Mouse (Mus musculus) MEL (cell line): ENCODE results near the gene Gm14862. TPM values are rescaled to one million over a fixed set of nuclear protein-coding genes. Genes with fewer than 3 reads are reported as not detected.
A peak's percentile ranks its signal among the peaks of the same experiment; 100 is the strongest.

Source experiments
- DNase-seq: peaks from one replicate; pipeline ENCODE4 v3.0.0; 2011; ENCODE audit warnings: low read depth, low spot score
- H3K27ac ChIP-seq: 2 replicates; pipeline ENCODE4 v1.5.1; 2012; ENCODE audit warnings: low read depth, mild to moderate bottlenecking, control low read depth, low read length, moderate library complexity; ENCODE audit not compliant: control insufficient read depth
- H3K27me3 ChIP-seq, 2 experiments: fragments of 150-350 bp in 1 of 2; sonication (generic) in 1 of 2; 2 replicates each; pipeline ENCODE4 v1.6.1; 2012; ENCODE audit warnings: low read length in 2 of 2, mild to moderate bottlenecking in 2 of 2, improper control_type of control experiment in 1 of 2, moderate library complexity in 1 of 2; ENCODE audit not compliant: insufficient read depth in 2 of 2, control insufficient read depth in 1 of 2
- H3K36me3 ChIP-seq, 2 experiments: 2 replicates each; pipeline ENCODE4 v1.6.1; 2012 to 2014; ENCODE audit warnings: low read length in 2 of 2, improper control_type of control experiment in 1 of 2, inconsistent platforms in 1 of 2, mild to moderate bottlenecking in 1 of 2; ENCODE audit not compliant: insufficient read depth in 2 of 2, control insufficient read depth in 1 of 2
- H3K4me1 ChIP-seq, 2 experiments: fragments of 150-350 bp in 1 of 2; sonication (generic) in 1 of 2; 2 replicates each; pipeline ENCODE4 v1.6.1; 2012; ENCODE audit warnings: low read length in 2 of 2, improper control_type of control experiment in 1 of 2, mild to moderate bottlenecking in 1 of 2; ENCODE audit not compliant: insufficient read depth in 2 of 2, control insufficient read depth in 1 of 2
- H3K4me3 ChIP-seq, 2 experiments: fragments of 150-350 bp in 1 of 2; sonication (generic) in 1 of 2; 2 replicates each; pipeline ENCODE4 v1.5.1; 2012; ENCODE audit warnings: low read depth in 2 of 2, low read length in 2 of 2, mild to moderate bottlenecking in 2 of 2, moderate library complexity in 2 of 2, control low read depth in 1 of 2, improper control_type of control experiment in 1 of 2; ENCODE audit not compliant: control insufficient read depth in 1 of 2, insufficient read depth in 1 of 2
- H3K79me2 ChIP-seq: 2 replicates; pipeline ENCODE4 v1.6.1; 2012; ENCODE audit warnings: mild to moderate bottlenecking, low read length, moderate library complexity; ENCODE audit not compliant: control insufficient read depth, poor library complexity, insufficient read depth
- H3K9ac ChIP-seq: 2 replicates; pipeline ENCODE4 v1.6.1; 2012; ENCODE audit warnings: low read depth, mild to moderate bottlenecking, control low read depth, low read length, moderate library complexity; ENCODE audit not compliant: control insufficient read depth, poor library complexity, severe bottlenecking
- H3K9me3 ChIP-seq: fragments of 150-350 bp; sonication (generic); replicated peaks from 2 replicates; pipeline ENCODE4 v1.6.1; 2012; ENCODE audit warnings: mild to moderate bottlenecking, low read length, improper control_type of control experiment, moderate library complexity; ENCODE audit not compliant: insufficient read depth
- EP300 ChIP-seq, 2 experiments: IDR thresholded peaks; 2 replicates each; pipeline ENCODE4 v1.6.1; 2011; ENCODE audit warnings: improper control_type of control experiment in 2 of 2, low read length in 2 of 2, low read depth in 1 of 2, mild to moderate bottlenecking in 1 of 2
- ETS1 ChIP-seq: IDR thresholded peaks from 2 replicates; pipeline ENCODE4 v1.6.1; 2012; ENCODE audit warnings: low read depth, mild to moderate bottlenecking, inconsistent platforms, low read length, improper control_type of control experiment, moderate library complexity
- GATA1 ChIP-seq: IDR thresholded peaks from 2 replicates; pipeline ENCODE4 v1.6.1; 2011; ENCODE audit warnings: low read depth, low read length, improper control_type of control experiment
- JUND ChIP-seq: IDR thresholded peaks from 2 replicates; pipeline ENCODE4 v1.6.1; 2011; ENCODE audit warnings: low read depth, mild to moderate bottlenecking, improper control_type of control experiment, low read length
- MAX ChIP-seq: IDR thresholded peaks from 2 replicates; pipeline ENCODE4 v1.6.1; 2011; ENCODE audit warnings: low read length, improper control_type of control experiment
- MAZ ChIP-seq: IDR thresholded peaks from 2 replicates; pipeline ENCODE4 v1.6.1; 2012; ENCODE audit warnings: low read depth, mild to moderate bottlenecking, inconsistent platforms, low read length, improper control_type of control experiment
- MXI1 ChIP-seq: IDR thresholded peaks from 2 replicates; pipeline ENCODE4 v1.6.1; 2011; ENCODE audit warnings: mild to moderate bottlenecking, low read depth, low read length, improper control_type of control experiment
- MYB ChIP-seq: IDR thresholded peaks from 2 replicates; pipeline ENCODE4 v1.6.1; 2011; ENCODE audit warnings: mild to moderate bottlenecking, low read depth, low read length, improper control_type of control experiment
- MYC ChIP-seq: IDR thresholded peaks from 2 replicates; pipeline ENCODE4 v1.6.1; 2011; ENCODE audit warnings: low read depth, mild to moderate bottlenecking, low read length, improper control_type of control experiment, moderate library complexity
- POLR2AphosphoS2 ChIP-seq: IDR thresholded peaks from 2 replicates; pipeline ENCODE4 v1.6.1; 2011; ENCODE audit warnings: low read length, improper control_type of control experiment
- RAD21 ChIP-seq: IDR thresholded peaks from 2 replicates; pipeline ENCODE4 v1.6.1; 2011; ENCODE audit warnings: mild to moderate bottlenecking, low read depth, low read length, improper control_type of control experiment
- RCOR1 ChIP-seq: IDR thresholded peaks from 2 replicates; pipeline ENCODE4 v1.6.1; 2012; ENCODE audit warnings: low read depth, mild to moderate bottlenecking, inconsistent platforms, low read length, improper control_type of control experiment
- TAL1 ChIP-seq: IDR thresholded peaks from 2 replicates; pipeline ENCODE4 v1.6.1; 2012; ENCODE audit warnings: mild to moderate bottlenecking, inconsistent platforms, low read length, moderate library complexity, mixed read lengths
- TCF12 ChIP-seq: IDR thresholded peaks from 2 replicates; pipeline ENCODE4 v1.6.1; 2014; ENCODE audit warnings: low read depth, mild to moderate bottlenecking, inconsistent platforms, low read length, improper control_type of control experiment, moderate library complexity
- UBTF ChIP-seq: IDR thresholded peaks from 2 replicates; pipeline ENCODE4 v1.6.1; 2012; ENCODE audit warnings: low read depth, mild to moderate bottlenecking, inconsistent platforms, low read length, improper control_type of control experiment, moderate library complexity, borderline replicate concordance; ENCODE audit not compliant: insufficient read depth
- ZC3H11A ChIP-seq: IDR thresholded peaks from 2 replicates; pipeline ENCODE4 v1.6.1; 2012; ENCODE audit warnings: low read depth, mild to moderate bottlenecking, inconsistent platforms, low read length, improper control_type of control experiment
- ZMIZ1 ChIP-seq: IDR thresholded peaks from 2 replicates; pipeline ENCODE4 v1.6.1; 2012; ENCODE audit warnings: low read depth, mild to moderate bottlenecking, inconsistent platforms, low read length, improper control_type of control experiment, moderate library complexity
- polyA plus RNA-seq, 2 experiments: library from polyadenylated mRNA; stranded (reverse) in 1 of 2; unstranded in 1 of 2; fragments of >175 nt in 1 of 2; fragments of >200 nt in 1 of 2; gene quantifications; 2 replicates each; pipeline versions ENCODE4 v1.2.1 to v1.2.4; 2012; ENCODE audit warnings: low replicate concordance in 2 of 2, low read depth in 1 of 2; ENCODE audit not compliant: insufficient read length in 2 of 2, insufficient read depth in 1 of 2, missing spikeins in 1 of 2
- total RNA-seq: library from RNA; depleted of rRNA; stranded (reverse); fragments of 300-350 nt; gene quantifications from 2 replicates; pipeline ENCODE4 v1.2.3, GENCODE M21; 2012; rRNA removed

Gm14862 gene
- total RNA-seq (not detected in 2 replicates), polyA plus RNA-seq (not detected)

DNA sequence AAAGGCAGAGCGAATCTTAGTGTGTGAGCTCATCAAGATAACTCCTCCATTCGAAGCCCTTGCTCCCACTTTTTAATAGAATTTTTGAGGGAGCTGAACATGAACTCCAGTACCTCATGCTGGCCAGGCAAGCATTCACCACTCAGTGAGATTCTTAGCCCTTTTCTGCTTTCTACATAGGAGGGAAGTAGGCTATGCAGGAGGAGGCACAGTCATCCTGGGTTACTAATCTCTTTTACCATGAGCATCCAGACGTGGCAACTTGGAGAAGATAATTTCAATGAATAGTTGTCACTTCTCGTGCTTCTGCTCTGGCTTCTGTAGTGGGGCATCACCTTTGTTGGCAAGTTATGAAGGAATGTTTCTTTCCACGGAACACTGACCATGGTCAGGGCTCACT, at the start of gene Gm14862:
Gene Gm14862 (minus strand): TSS at position 134 of the 400 bp plus-strand sequence.
- Histone ChIP-seq H3K4me3 (no peak within 1 kb of the TSS), H3K79me2 (no peaks in the 10 kb centered on the region), H3K9me3 (no peaks in the 10 kb centered on the region), H3K4me1 (peaks cover 12 to 21% of the 10 kb centered on the region in 2 experiments), H3K9ac (no peak within 1 kb of the TSS), H3K36me3 (peaks cover 0 to 32% of the 10 kb centered on the region in 2 experiments; a peak in 2 of 4 replicates), H3K27ac (peak within 1 kb of the TSS; percentile 50), H3K27me3 (no peaks in the 10 kb centered on the region)
- TF ChIP-seq ETS1 (peak; percentile 44; the same call in 1 of the 2 replicates), JUND (no peak), TAL1 (peak; percentile 80), POLR2AphosphoS2 (no peak), RCOR1 (peak; percentile 63), GATA1 (peak; percentile 79), EP300 (IDR thresholded peaks at IDR 0.05; ENCODE audit: low read depth in 1 of 2, low read length in 2 of 2) (peak; percentile 80 to 83), TCF12 (peak; percentile 79)
- DNase-seq = peak; percentile 78

- Histone ChIP-seq H3K27me3 (no peaks in the 10 kb centered on the region), H3K9me3 (no peaks in the 10 kb centered on the region), H3K36me3 (peaks cover 4 to 15% of the 10 kb centered on the region in 2 experiments), H3K27ac (no peak overlapping the region), H3K79me2 (peaks cover 3% of the 10 kb centered on the region), H3K9ac (no peak overlapping the region), H3K4me3 (no peak overlapping the region), H3K4me1 (peaks cover 5 to 6% of the 10 kb centered on the region in 2 experiments)
- peak; percentile 38 for DNase-seq
- no peak for TF ChIP-seq RCOR1
- TF ChIP-seq TAL1 = peak; percentile 58
- TF ChIP-seq RAD21 = no peak
- TF ChIP-seq MXI1 = no peak
- peak; percentile 55 to 64; a peak in 3 of 4 replicates for TF ChIP-seq EP300 (IDR thresholded peaks at IDR 0.05; ENCODE audit: low read depth in 1 of 2, low read length in 2 of 2)
- no peak for TF ChIP-seq ZC3H11A
- TF ChIP-seq MAZ = no peak
- no peak for TF ChIP-seq MYC
- no peak for TF ChIP-seq ETS1
- 0 out of 2 replicates have a peak, but pooled peaks have one; percentile 37 for TF ChIP-seq GATA1
- no peak for TF ChIP-seq UBTF
- TF ChIP-seq TCF12 = peak; percentile 60; the same call in 1 of the 2 replicates
- TF ChIP-seq MAX = no peak
- no peak for TF ChIP-seq ZMIZ1
- no peak for TF ChIP-seq MYB
These were observed 46.8 kb upstream of the Gm14862 start for GRCm38 (mm10) chrX:9303455-9303854.
